Mouse (Mus musculus) mouse trophoblast stem cell (cell line): ENCODE measurements around the gene Flrt1.

ENCODE experiments used
- in situ Hi-C, 2 experiments: fragments of 300-500 bp; cut with MseI, MboI; formaldehyde crosslinking; loops; 2 replicates in 1 of 2; 3 replicates in 1 of 2; pipeline ENCODE4 v1.15.1; 2025

The Flrt1 gene

GRCm38 (mm10) chr19:7130317-7130716 is 24.8 kb upstream of the Flrt1 start:
- in situ Hi-C loops, result no loop called here

GRCm38 (mm10) chr19:7128551-7129475 is 23.3 kb upstream of the Flrt1 start:
- in situ Hi-C loops, result no loop called here

GRCm38 (mm10) chr19:7126933-7127332 is 21.4 kb upstream of the Flrt1 start:
- in situ Hi-C loops, result no loop called here

- in situ Hi-C loops, result no loop called here
Measured at GRCm38 (mm10) chr19:7126209-7126608, 20.7 kb upstream of the Flrt1 start.

GRCm38 (mm10) chr19:7125526-7126156 is 20.1 kb upstream of the Flrt1 start:
- in situ Hi-C loops, result no loop called here

DNA sequence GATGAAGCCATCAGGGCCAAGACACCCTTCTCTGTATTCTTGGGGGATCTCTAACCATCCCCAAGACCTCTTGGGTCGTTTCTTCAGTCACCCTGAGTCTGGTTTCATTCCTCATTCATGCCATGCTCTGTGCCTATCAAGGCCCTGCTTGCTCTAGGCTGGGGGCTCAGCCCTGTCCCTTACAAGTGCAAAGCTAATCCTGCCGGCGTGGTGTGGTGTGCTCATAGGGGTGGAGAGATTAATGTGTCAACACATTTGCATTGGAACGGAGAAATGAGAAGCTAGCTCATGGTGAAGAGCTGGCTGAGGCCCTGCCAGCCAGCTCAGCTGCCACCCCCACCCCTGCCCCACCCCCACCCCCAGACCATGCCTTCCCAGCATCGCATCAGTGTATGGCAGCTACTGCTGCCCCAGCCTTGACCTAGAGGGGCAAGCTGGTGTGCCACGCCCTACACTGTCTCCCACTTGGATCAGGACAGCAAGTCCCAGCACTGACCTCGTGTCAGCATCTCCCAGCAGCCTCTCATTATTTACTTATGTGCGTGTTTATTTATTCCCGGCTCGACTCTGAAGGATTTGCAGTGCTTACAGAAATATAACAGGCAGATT is 17.3 kb upstream of the Flrt1 start:
- in situ Hi-C loops, result no loop called here

- in situ Hi-C loops, result no loop called here
Measured at GRCm38 (mm10) chr19:7122277-7122676, 16.7 kb upstream of the Flrt1 start.

- in situ Hi-C loops, result no loop called here
Measured at GRCm38 (mm10) chr19:7121252-7121651, 15.7 kb upstream of the Flrt1 start.

GRCm38 (mm10) chr19:7117653-7118307 is 12.3 kb upstream of the Flrt1 start:
- in situ Hi-C loops, result no loop called here

- in situ Hi-C loops, result no loop called here
Measured at GRCm38 (mm10) chr19:7117141-7117540, 11.6 kb upstream of the Flrt1 start.

DNA sequence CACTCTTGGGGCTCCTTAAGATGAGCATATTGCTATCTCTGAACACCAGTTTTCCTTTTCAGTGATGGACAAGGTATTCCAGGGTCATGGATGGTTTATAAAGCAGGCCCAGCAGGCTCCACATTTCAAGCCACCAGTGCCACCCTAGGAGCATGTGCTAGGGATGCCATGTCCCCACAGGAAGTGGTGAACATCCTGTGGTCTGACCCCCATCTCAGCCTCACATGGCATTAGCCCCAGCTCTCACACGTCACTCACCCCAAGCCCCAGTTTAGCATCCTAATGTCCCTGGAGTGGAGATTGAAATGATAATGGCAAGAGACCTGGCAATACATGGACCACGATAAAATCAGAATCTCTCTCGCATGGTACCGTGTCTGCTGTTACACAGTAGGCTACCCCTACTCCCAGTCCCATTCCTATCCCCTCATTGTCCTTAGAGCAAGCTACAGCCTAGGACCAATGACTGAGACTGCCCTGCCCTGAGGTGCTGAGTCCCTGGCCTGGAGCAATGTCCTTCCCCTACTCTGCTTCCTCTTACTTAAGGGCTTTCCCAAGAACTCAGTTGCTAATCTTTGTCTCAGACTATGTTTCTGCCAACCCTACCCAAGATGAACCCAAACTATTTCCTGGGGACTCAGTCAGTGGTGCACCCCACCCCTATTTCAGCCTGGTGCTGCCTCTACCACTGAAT is 10.7 kb upstream of the Flrt1 start:
- in situ Hi-C loops, result no loop called here

DNA sequence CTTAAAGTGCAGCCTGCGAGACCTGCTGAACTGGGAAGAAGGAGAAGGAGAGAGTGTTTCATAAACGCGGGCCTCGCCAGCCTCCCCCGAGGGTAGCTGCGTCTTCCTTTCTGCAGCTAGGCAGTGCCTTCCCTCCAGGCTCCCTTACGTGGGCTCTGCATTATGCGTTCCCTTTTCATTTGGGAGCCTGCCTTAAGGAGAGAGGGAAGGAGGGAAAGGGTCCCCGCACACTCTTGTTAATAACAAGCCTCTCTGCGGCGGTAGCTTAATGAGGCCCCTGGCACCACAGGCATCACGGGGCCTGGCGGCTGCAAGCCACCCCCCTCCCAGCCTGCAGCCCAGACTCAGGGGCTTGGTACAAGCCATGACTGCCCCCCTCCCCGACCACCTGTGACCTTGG is 8.0 kb upstream of the Flrt1 start:
- in situ Hi-C loops, result no loop called here

DNA sequence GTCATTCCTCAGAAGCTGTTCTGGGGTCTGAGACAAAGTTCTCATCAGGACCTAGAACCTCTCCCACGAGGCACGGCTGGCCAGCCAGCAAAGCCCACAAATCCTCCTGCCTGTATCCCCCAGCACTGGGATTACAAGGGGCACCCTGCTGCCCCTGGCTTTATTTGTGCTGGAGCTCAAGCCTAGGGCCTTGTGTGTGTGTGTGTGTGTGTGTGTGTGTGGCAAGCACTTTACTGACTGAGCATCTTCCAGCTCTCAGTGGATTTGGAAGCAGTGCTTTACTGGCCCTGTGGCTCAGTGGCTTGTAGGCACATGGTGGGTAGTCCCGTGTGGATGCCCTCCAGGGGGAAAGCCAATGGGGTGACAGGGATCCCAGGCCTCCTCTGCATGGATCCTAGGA is 7.1 kb upstream of the Flrt1 start:
- in situ Hi-C loops, result no loop called here

DNA sequence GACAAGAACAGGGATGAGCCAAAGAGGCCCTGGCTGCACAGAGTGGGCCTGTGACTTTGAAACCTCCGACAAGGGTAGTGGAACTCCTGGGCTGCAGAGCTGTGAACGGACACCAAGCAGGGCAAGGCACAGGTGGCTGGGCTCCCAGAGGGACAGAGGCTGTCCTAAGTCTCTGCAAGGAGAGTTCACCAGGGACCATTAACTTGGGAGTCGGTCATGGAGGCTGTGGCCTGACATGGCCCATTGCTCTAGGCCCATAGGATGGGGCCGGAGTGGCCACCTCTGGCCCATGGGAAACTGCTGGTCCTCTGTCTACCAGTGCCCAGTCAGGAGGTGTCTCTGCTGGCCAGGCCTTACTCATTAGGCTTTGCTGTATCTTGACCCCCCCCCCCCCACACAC is 6.2 kb upstream of the Flrt1 start:
- in situ Hi-C loops, result no loop called here

DNA sequence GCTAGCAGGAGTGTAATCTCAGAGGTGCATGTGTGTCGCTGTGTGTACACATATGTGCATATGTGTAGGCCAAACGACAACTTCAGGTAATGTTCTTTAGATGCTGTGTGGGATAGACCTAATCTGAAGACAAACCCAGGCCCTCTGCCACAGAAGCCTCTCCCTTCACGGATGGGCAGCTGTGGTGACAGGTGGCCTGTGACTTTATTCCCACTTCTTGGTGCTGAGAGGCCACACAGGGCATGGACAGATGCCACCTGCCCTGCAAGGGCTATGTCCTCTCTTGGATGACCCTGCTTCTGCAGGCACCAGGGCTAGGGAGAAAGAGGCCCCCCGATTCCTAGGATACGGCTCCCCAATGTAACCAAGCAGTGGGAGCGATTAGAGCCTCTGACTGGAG is 5.8 kb upstream of the Flrt1 start:
- in situ Hi-C loops, result no loop called here

GRCm38 (mm10) chr19:7110875-7111274 is 5.3 kb upstream of the Flrt1 start:
- in situ Hi-C loops, result no loop called here

DNA sequence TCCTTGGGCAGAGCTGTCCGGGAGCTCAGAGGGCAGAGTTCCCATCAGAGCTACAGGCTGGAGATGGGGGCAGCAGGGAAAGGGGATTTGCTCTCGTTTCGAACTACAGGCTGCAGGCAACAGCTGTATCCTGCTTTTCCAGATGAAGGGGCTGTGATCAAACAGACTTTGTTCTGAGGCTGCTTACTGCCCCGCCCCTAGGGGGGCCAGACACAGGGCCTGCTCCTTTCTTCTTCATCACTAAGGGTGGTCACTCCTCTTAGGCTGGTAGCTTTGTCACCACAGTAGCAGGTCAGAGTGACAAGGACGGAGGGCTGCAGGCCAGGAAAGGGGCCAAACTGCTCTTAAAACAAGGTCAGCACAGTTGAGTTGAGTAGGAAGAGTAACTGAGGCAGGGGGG is 4.6 kb upstream of the Flrt1 start:
- in situ Hi-C loops, result no loop called here

DNA sequence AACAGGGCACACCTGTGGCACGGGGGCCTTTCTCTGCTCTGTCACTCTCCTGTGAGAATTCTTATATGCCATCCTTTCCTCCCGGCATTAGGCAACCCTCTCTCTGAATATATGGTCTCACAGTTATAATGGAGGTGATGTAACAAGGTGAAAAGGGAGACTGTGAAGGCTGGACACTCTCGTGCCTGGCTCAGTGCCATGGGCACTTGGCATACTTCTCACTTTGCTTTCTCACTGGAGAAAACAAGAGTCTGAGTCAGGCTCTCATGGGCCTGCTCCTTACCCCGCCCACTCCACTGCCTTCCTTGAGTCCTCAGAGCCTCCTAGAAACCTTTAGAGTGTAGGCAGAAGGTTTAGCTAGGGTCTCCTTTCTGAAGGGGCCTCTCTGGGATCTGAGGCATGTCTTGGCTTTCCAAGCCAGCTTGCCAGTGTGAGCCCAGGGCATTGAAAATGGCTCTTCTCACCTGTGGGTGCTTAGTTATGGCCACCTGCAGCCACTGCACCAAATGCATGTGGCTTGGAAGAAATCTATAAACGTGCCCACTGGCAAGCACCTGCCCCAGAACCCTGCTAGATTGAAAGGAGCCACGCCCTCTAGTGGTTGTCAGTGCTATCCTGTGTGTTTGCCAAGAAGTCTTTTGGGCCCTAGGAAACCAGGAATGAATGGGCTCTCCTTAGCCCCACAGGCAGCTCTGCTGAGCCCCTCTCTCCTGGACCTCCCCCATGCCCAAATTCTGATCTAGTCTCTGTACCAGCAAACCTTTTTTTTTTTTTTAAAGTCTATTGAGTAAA is 2.8 kb upstream of the Flrt1 start:
- in situ Hi-C loops, result no loop called here

DNA sequence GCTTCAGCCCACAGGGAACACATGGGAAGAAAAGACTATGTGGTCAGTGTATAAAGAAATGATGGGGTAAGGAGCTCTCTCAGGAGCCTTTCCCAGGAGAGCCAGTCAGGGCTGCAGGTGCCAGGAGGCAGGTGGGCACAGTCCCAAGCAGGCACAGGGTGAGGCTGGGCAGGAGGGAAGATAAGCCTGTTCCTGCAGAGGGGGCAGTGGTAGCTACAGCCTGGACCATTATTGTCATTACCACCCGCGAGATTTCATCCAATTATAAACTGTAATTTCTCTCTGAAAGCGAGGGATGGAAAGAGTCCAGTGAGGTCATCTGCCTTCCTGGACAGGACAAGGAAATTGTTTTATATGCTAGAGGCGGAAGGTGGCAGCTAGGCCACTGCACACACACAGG is 1.6 kb upstream of the Flrt1 start:
- in situ Hi-C loops, result no loop called here

DNA sequence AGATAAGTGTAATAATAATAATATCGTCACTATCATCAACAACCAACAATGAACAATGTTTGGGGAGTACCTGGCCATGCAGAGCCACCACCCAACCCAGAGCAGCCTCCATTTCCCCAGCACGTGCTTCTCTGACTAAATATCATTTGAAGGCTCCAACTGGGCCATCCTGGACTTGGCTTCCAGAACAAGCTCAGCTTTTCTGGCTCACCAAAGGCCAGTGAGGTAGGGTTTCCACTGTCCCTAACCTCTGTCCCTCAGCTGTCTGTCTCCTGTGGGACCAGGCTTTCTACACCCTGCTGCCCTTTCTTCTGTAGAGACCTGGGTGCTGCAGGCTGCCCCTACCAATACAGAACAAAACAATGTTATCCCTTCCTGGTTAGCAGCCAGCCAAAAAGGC is 1.0 kb upstream of the Flrt1 start:
- in situ Hi-C loops, result no loop called here

DNA sequence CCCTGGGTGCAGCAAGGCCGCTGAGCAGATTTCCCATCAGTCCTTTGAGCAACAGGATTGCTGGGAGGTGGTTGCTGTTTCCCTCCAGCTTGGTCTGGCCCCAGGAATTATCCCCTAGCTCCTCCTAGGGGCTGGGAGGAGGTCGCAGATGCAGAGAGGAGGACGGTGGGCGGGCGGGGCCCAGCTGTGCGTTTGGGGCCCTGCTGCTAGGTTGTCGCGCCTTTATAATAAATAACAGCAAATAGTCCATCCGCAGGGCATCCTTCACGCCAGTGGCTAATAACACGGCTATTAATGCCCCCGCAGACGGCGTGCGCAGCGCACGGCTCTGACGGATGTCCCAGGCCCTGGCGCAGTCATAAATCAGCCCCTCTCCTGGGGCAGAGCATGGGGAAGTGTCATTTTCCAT is 1.5 kb downstream of the Flrt1 start:
- in situ Hi-C loops, result no loop called here
